Mouse (Mus musculus) testis, adult 2 months (tissue): ENCODE data around the gene Pgm5.

Experiments
- CTCF ChIP-seq: fragments of 200-500 bp; IDR thresholded peaks from 2 replicates; pipeline ENCODE4 v1.5.1; 2012; ENCODE audit warnings: low read depth, mild to moderate bottlenecking, inconsistent platforms, low read length, moderate library complexity; ENCODE audit not compliant: control insufficient read depth, insufficient read depth, insufficient replicate concordance
- POLR2A ChIP-seq: fragments of 200-500 bp; IDR thresholded peaks from 2 replicates; pipeline ENCODE4 v1.6.1; 2012; ENCODE audit warnings: low read depth, mild to moderate bottlenecking, inconsistent platforms, low read length, moderate library complexity; ENCODE audit not compliant: control insufficient read depth

- TF ChIP-seq CTCF (no peak), POLR2A (no peak)
Measured at GRCm38 (mm10) chr19:24907655-24908054, 46.0 kb upstream of the Pgm5 start.
